In the genomic region with DNA sequence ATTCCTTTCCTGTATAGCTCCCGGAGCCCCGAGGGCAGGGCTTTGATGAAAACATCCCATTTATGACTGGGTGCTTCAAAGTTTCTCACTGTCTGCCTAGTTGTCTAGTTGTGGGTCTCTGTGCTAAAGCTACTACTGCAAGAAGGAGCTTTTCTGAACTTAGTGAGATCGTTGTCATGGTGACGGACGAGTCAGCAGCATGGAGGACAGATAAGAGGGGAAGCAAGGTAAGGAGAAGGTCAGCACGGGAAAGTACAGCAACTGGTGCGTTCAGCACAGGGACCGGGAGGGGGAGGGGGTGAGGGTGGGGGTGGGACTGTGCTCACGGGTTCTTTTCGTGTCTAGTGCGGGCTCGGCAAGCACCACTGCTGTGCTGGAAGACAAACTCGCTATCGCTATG, we compare ENCODE assay signal across 11 mouse cellular contexts. TPM values are rescaled to one million over a fixed set of nuclear protein-coding genes. Genes with fewer than 3 reads are reported as not detected.
A peak's percentile ranks its signal among the peaks of the same experiment; 100 is the strongest.
DNase-seq lines count a peak whose midpoint lies in the region; ATAC-seq and TF ChIP-seq lines count a peak whose summit lies in the region.
"Had no signal": no experiment of that assay in that cellular context is flagged by ENCODE, and none has a peak within 500 bp of the region (broad histone marks: within the 10 kb centered on the region; RNA-seq: fewer than 3 reads in every experiment).

No protein-coding gene starts in this region.

- DNase-seq in heart, adult 2 months = no peak
- DNase-seq in midbrain, embryonic 11.5 days (ENCODE audit: low spot score, missing footprints) = peak; percentile 37
- DNase-seq in midbrain, embryonic 10.5 days (ENCODE audit: low spot score) = no peak
- peak; percentile 16 for DNase-seq in embryonic facial prominence, embryonic 11.5 days (ENCODE audit: low spot score)
- no peak for DNase-seq in urinary bladder, postnatal 10 days (ENCODE audit: low spot score)
- DNase-seq: kidney, adult 8-10 months had no signal

- no peak for ATAC-seq in heart, embryonic 14.5 days (ENCODE audit: insufficient number of reproducible peaks, insufficient read depth, low FRiP score, low read depth)
- no peak for ATAC-seq in midbrain, embryonic 11.5 days (ENCODE audit: low FRiP score)
- ATAC-seq in embryonic facial prominence, embryonic 11.5 days (replicated peaks; ENCODE audit: insufficient number of reproducible peaks, low FRiP score, low TSS enrichment, low read depth) = 0 out of 2 replicates have a peak, but pooled peaks have one; percentile 18
- no peak for ATAC-seq in stomach, embryonic 15.5 days (ENCODE audit: insufficient read depth, low FRiP score, low read depth)
- no peak for ATAC-seq in monocyte, adult 5-6 weeks (replicated peaks; ENCODE audit: insufficient number of reproducible peaks, low FRiP score, low TSS enrichment, poor library complexity, severe bottlenecking)

- H3K36me3 ChIP-seq in heart, embryonic 14.5 days (ENCODE audit: control insufficient read depth, insufficient read depth, low read length) = no peaks in the 10 kb centered on the region
- no peaks in the 10 kb centered on the region for H3K36me3 ChIP-seq in heart, adult 2 months (ENCODE audit: control insufficient read depth, insufficient read depth, low read length)
- no peaks in the 10 kb centered on the region for H3K36me3 ChIP-seq in midbrain, embryonic 11.5 days (ENCODE audit: control insufficient read depth, insufficient read depth, low read length)
- no peaks in the 10 kb centered on the region for H3K36me3 ChIP-seq in midbrain, embryonic 10.5 days
- H3K36me3 ChIP-seq in embryonic facial prominence, embryonic 11.5 days (replicated peaks; ENCODE audit: control insufficient read depth, insufficient read depth, low read depth, low read length) = no peaks in the 10 kb centered on the region
- H3K36me3 ChIP-seq in stomach, embryonic 15.5 days = no peaks in the 10 kb centered on the region
- H3K36me3 ChIP-seq: G1E had no signal

- H3K4me3 ChIP-seq in heart, embryonic 14.5 days (ENCODE audit: control insufficient read depth in 1 of 2, insufficient read depth in 1 of 2, low read depth in 1 of 2, low read length in 2 of 2) = peak overlapping the region in 1 of 2 experiments; percentile 22; a peak in 3 of 4 replicates
- H3K4me3 ChIP-seq in heart, adult 2 months = no peak overlapping the region
- no peak overlapping the region for H3K4me3 ChIP-seq in midbrain, embryonic 11.5 days (ENCODE audit: low read depth, low read length)
- no peak overlapping the region for H3K4me3 ChIP-seq in midbrain, embryonic 10.5 days
- H3K4me3 ChIP-seq in embryonic facial prominence, embryonic 11.5 days (ENCODE audit: low read depth, low read length) = no peak overlapping the region
- H3K4me3 ChIP-seq in stomach, embryonic 15.5 days (replicated peaks) = peak overlapping the region; percentile 6; the same call in 1 of the 2 replicates
- H3K4me3 ChIP-seq: megakaryocyte, embryonic 14.5 days had no signal

- no peak for TF ChIP-seq EP300 in heart, adult 2 months (IDR thresholded peaks at IDR 0.05; ENCODE audit: insufficient read depth, low read depth, low read length)

- H3K79me2 ChIP-seq in heart, adult 2 months (replicated peaks; ENCODE audit: control insufficient read depth, insufficient read depth, low read length) = no peaks in the 10 kb centered on the region

- peak overlapping the region; percentile 58 for H3K4me2 ChIP-seq in heart, embryonic 14.5 days (ENCODE audit: low read length)
- no peak overlapping the region for H3K4me2 ChIP-seq in midbrain, embryonic 11.5 days
- H3K4me2 ChIP-seq in embryonic facial prominence, embryonic 11.5 days (ENCODE audit: low read depth, low read length) = no peak overlapping the region
- peak overlapping the region; percentile 42 for H3K4me2 ChIP-seq in stomach, embryonic 15.5 days

- TF ChIP-seq CTCF in heart, adult 2 months (IDR thresholded peaks at IDR 0.05) = no peak

- H3K9me3 ChIP-seq in heart, embryonic 14.5 days (ENCODE audit: control insufficient read depth, low read length) = no peaks in the 10 kb centered on the region
- H3K9me3 ChIP-seq in midbrain, embryonic 11.5 days (ENCODE audit: control insufficient read depth, low read length) = no peaks in the 10 kb centered on the region
- H3K9me3 ChIP-seq in midbrain, embryonic 10.5 days (replicated peaks) = no peaks in the 10 kb centered on the region
- H3K9me3 ChIP-seq in embryonic facial prominence, embryonic 11.5 days (replicated peaks; ENCODE audit: control insufficient read depth, low read length) = no peaks in the 10 kb centered on the region
- H3K9me3 ChIP-seq in stomach, embryonic 15.5 days = no peaks in the 10 kb centered on the region

- 23% methylated on average over 14 of the region's 14 CpGs for WGBS in heart, embryonic 14.5 days
- 32% methylated on average over 14 of the region's 14 CpGs for WGBS in heart, adult 2 months
- 64% methylated on average over 14 of the region's 14 CpGs for WGBS in midbrain, embryonic 11.5 days
- 76% methylated on average over 14 of the region's 14 CpGs for WGBS in midbrain, embryonic 10.5 days
- WGBS in embryonic facial prominence, embryonic 11.5 days = 65% methylated on average over 14 of the region's 14 CpGs
- WGBS in stomach, embryonic 15.5 days = 28% methylated on average over 14 of the region's 14 CpGs

- TF ChIP-seq POLR2A in heart, adult 2 months (IDR thresholded peaks at IDR 0.05; ENCODE audit: insufficient read depth, low read depth, low read length) = no peak

- no peak overlapping the region for H3K27ac ChIP-seq in heart, embryonic 14.5 days (replicated peaks in 1 of 2; ENCODE audit: control insufficient read depth in 1 of 2, insufficient read depth in 1 of 2, low read depth in 2 of 2, low read length in 2 of 2)
- no peak overlapping the region for H3K27ac ChIP-seq in heart, adult 2 months
- no peak overlapping the region for H3K27ac ChIP-seq in midbrain, embryonic 11.5 days (ENCODE audit: low read depth, low read length)
- H3K27ac ChIP-seq in midbrain, embryonic 10.5 days (replicated peaks) = no peak overlapping the region
- no peak overlapping the region for H3K27ac ChIP-seq in embryonic facial prominence, embryonic 11.5 days (replicated peaks; ENCODE audit: low read depth, low read length)
- H3K27ac ChIP-seq in stomach, embryonic 15.5 days = no peak overlapping the region

- no peaks in the 10 kb centered on the region for H3K27me3 ChIP-seq in heart, embryonic 14.5 days (ENCODE audit: control insufficient read depth, insufficient read depth, low read length)
- H3K27me3 ChIP-seq in heart, adult 2 months (ENCODE audit: control insufficient read depth, insufficient read depth, low read length) = no peaks in the 10 kb centered on the region
- no peaks in the 10 kb centered on the region for H3K27me3 ChIP-seq in midbrain, embryonic 11.5 days (ENCODE audit: control insufficient read depth, insufficient read depth, low read length)
- H3K27me3 ChIP-seq in midbrain, embryonic 10.5 days (ENCODE audit: low read depth, poor library complexity, severe bottlenecking) = no peaks in the 10 kb centered on the region
- no peaks in the 10 kb centered on the region for H3K27me3 ChIP-seq in embryonic facial prominence, embryonic 11.5 days (ENCODE audit: control insufficient read depth, insufficient read depth, low read length)
- no peaks in the 10 kb centered on the region for H3K27me3 ChIP-seq in stomach, embryonic 15.5 days (replicated peaks)

- peaks cover 0 to 3% of the 10 kb centered on the region in 2 experiments; a peak in 1 of 4 replicates for H3K4me1 ChIP-seq in heart, embryonic 14.5 days (ENCODE audit: control insufficient read depth in 2 of 2, insufficient read depth in 2 of 2, low read length in 2 of 2)
- H3K4me1 ChIP-seq in heart, adult 2 months (ENCODE audit: control insufficient read depth, insufficient read depth, low read length) = no peaks in the 10 kb centered on the region
- H3K4me1 ChIP-seq in midbrain, embryonic 11.5 days (ENCODE audit: control insufficient read depth, insufficient read depth, low read length) = 0 out of 2 replicates have a peak, but pooled peaks cover 7% of the 10 kb centered on the region
- peaks cover 26% of the 10 kb centered on the region for H3K4me1 ChIP-seq in midbrain, embryonic 10.5 days
- no peaks in the 10 kb centered on the region for H3K4me1 ChIP-seq in embryonic facial prominence, embryonic 11.5 days (ENCODE audit: control insufficient read depth, insufficient read depth, low read length)
- no peaks in the 10 kb centered on the region for H3K4me1 ChIP-seq in stomach, embryonic 15.5 days
- H3K4me1 ChIP-seq: megakaryocyte, embryonic 14.5 days had no signal

- no peak overlapping the region for H3K9ac ChIP-seq in heart, embryonic 14.5 days (ENCODE audit: low read length)
- no peak overlapping the region for H3K9ac ChIP-seq in heart, adult 2 months (ENCODE audit: low read depth, low read length)
- no peak overlapping the region for H3K9ac ChIP-seq in midbrain, embryonic 11.5 days (ENCODE audit: low read length)
- H3K9ac ChIP-seq in embryonic facial prominence, embryonic 11.5 days (replicated peaks; ENCODE audit: low read length) = no peak overlapping the region
- H3K9ac ChIP-seq in stomach, embryonic 15.5 days = no peak overlapping the region

- intact Hi-C loops in heart, adult 2 months (cut with DNase I) = no loop called here

RNA-seq across cellular contexts. Expression of gene Wdfy3, which starts 43.3 kb away (rescaled TPM):
- 14.8 and 15.1 TPM in 2 replicates for polyA plus RNA-seq in heart, embryonic 14.5 days (2014; fragmentation: Nextera tagmentation; extraction: Ambion mirVana)
- total RNA-seq in heart, adult 2 months (2021) = 10 to 100 TPM; 29.0 to 29.3 TPM
- 11.6 and 13.9 TPM in 2 replicates for polyA plus RNA-seq in heart, adult 2 months (2012; rRNA removed)
- 24.9 and 25.9 TPM in 2 replicates for polyA plus RNA-seq in midbrain, embryonic 11.5 days (2014; fragmentation: Nextera tagmentation; extraction: Ambion mirVana)
- polyA plus RNA-seq in midbrain, embryonic 10.5 days (2016; fragmentation: Nextera tagmentation; extraction: Ambion mirVana) = 18.2 and 22.7 TPM in 2 replicates
- 17.4 and 17.7 TPM in 2 replicates for polyA plus RNA-seq in embryonic facial prominence, embryonic 11.5 days (2014; fragmentation: Nextera tagmentation; extraction: Ambion mirVana)
- 11.3 TPM in 2 replicates for polyA plus RNA-seq in stomach, embryonic 15.5 days (2015; fragmentation: Nextera tagmentation; extraction: Ambion mirVana)
- total RNA-seq in monocyte, adult 5-6 weeks (2017) = 8.1 to 15.0 TPM (median 10.9 TPM) in 3 replicates
- polyA plus RNA-seq: G1E had no signal

Comparison
In these comparisons a context has a peak if more than half of its experiments do, and no peak if none do; other contexts are left out.
1. DNase-seq: peak in midbrain, embryonic 11.5 days (single experiment) and embryonic facial prominence, embryonic 11.5 days (single experiment); none in heart, adult 2 months (0 of 2), midbrain, embryonic 10.5 days (single experiment) and urinary bladder, postnatal 10 days (single experiment).
2. H3K4me2 ChIP-seq: peak in heart, embryonic 14.5 days (single experiment) and stomach, embryonic 15.5 days (single experiment); none in midbrain, embryonic 11.5 days (single experiment) and embryonic facial prominence, embryonic 11.5 days (single experiment).